17 mouse cellular contexts compared by ENCODE assay signal in the genomic region with DNA sequence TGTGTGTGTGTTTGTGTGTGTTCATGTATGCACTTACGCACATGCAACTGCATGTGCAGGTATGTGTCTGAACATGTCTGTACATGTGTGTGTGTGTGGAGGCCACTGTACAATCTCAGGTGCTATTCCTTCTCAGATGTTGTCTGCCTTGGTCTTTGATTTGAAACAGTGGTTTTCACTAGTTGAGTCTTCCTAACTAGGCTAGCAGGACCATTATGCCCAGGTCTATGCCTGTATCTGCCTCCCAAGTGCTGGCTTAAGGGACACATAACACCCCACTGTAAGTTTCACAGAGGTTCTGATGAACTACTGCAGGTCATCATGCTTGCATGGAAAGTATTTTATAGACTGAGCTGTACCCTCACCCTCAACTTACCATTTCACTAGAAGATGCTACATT.
"Had no signal": no experiment of that assay in that cellular context is flagged by ENCODE, and none has a peak within 500 bp of the region (broad histone marks: within the 10 kb centered on the region; RNA-seq: fewer than 3 reads in every experiment).

No protein-coding gene starts in this region.

- ATAC-seq: intestine, postnatal 0 days; midbrain, embryonic 13.5 days had no signal

- H3K4me3 ChIP-seq: layer of hippocampus, adult 2 months; limb, embryonic 13.5 days; lung, embryonic 15.5 days; midbrain, embryonic 13.5 days; myocyte; neural tube, embryonic 15.5 days had no signal

- H3K27me3 ChIP-seq: limb, embryonic 13.5 days; liver, embryonic 15.5 days; lung, embryonic 15.5 days; midbrain, embryonic 13.5 days; neural tube, embryonic 15.5 days had no signal

- DNase-seq: kidney, postnatal 10 days; kidney, postnatal 4 days; left cerebral cortex, postnatal 4 days; lung, postnatal 14 days; right cerebral cortex, postnatal 4 days; spleen, adult 18-20 months; thymus, adult 18-20 months; thymus, postnatal 14 days had no signal

- H3K36me3 ChIP-seq: limb, embryonic 13.5 days; liver, embryonic 15.5 days; lung, embryonic 15.5 days; midbrain, embryonic 13.5 days; neural tube, embryonic 15.5 days had no signal

- H3K9ac ChIP-seq: limb, embryonic 13.5 days; liver, embryonic 15.5 days; lung, embryonic 15.5 days; midbrain, embryonic 13.5 days; neural tube, embryonic 15.5 days had no signal

- H3K27ac ChIP-seq: layer of hippocampus, adult 2 months; limb, embryonic 13.5 days; liver, embryonic 15.5 days; lung, embryonic 15.5 days; macrophage; midbrain, embryonic 13.5 days; neural tube, embryonic 15.5 days had no signal

- H3K9me3 ChIP-seq: limb, embryonic 13.5 days; liver, embryonic 15.5 days; lung, embryonic 15.5 days; midbrain, embryonic 13.5 days; neural tube, embryonic 15.5 days had no signal

- H3K4me2 ChIP-seq: limb, embryonic 13.5 days; lung, embryonic 15.5 days; midbrain, embryonic 13.5 days; neural tube, embryonic 15.5 days had no signal

- H3K4me1 ChIP-seq: limb, embryonic 13.5 days; lung, embryonic 15.5 days; midbrain, embryonic 13.5 days; neural tube, embryonic 15.5 days had no signal
